Mouse (Mus musculus): ENCODE results near the gene Slc11a1.

DNA sequence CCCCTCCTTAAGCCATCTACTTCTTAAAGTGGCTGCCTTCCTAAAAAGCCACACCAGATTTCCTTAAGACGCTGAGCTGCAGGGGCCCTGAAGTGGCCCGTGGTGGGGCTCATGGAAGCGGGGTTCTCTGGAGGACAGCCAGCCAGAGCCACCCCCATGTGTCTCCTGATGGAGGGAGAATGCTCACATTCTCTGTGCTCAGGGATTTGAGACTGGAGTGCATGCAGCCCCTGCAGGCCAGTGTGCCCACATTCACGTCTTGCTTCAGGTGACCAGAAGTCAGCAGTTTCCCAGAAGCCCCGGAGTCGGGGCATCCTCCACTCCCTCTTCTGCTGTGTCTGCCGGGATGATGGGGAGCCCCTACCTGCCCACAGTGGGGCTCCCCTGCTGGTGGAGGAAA lies 18.0 kb downstream of the Slc11a1 start:
- TF ChIP-seq CTCF (IDR thresholded peaks at IDR 0.05; ENCODE audit: low read depth), result 0 out of 2 replicates have a peak, but pooled peaks have one; percentile 4
- no peak for TF ChIP-seq EP300 (IDR thresholded peaks at IDR 0.05; ENCODE audit: low read depth)
